Mouse (Mus musculus) small intestine, adult 2 months (tissue): ENCODE results near the gene Ptprs.

Experiments
- CTCF ChIP-seq: fragments of 200-500 bp; IDR thresholded peaks from 2 replicates; pipeline ENCODE4 v1.5.1; 2012; ENCODE audit warnings: low read depth, mild to moderate bottlenecking, control low read depth, inconsistent platforms, low read length, moderate library complexity, mixed read lengths; ENCODE audit not compliant: insufficient replicate concordance, insufficient read length; ENCODE audit errors: extremely low read depth
- POLR2A ChIP-seq: fragments of 200-500 bp; IDR thresholded peaks from 2 replicates; pipeline ENCODE4 v1.6.1; 2012; ENCODE audit warnings: low read depth, mild to moderate bottlenecking, control low read depth, inconsistent platforms, low read length, moderate library complexity

- no peak for TF ChIP-seq CTCF
- no peak for TF ChIP-seq POLR2A
Measured at GRCm38 (mm10) chr17:56468380-56468779, 7.9 kb downstream of the Ptprs start.
